Mouse (Mus musculus) cortical plate, adult 2 months (tissue): Measurements from ENCODE around the gene Lypd8.

Experiments
- CTCF ChIP-seq: fragments of 200-500 bp; IDR thresholded peaks from 2 replicates; pipeline ENCODE4 v1.5.1; 2011; ENCODE audit warnings: mild to moderate bottlenecking, control low read depth, low read length; ENCODE audit not compliant: insufficient read depth; ENCODE audit errors: extremely low read depth
- POLR2A ChIP-seq: fragments of 200-500 bp; IDR thresholded peaks from 2 replicates; pipeline ENCODE4 v1.6.1; 2011; ENCODE audit warnings: mild to moderate bottlenecking, low read length, control low read depth; ENCODE audit not compliant: insufficient read depth; ENCODE audit errors: extremely low read depth

GRCm38 (mm10) chr11:58399985-58400645 is 21.3 kb downstream of the Lypd8 start:
- TF ChIP-seq CTCF (no peak), POLR2A (no peak)
